Mouse (Mus musculus) right cerebral cortex, postnatal 25 days (tissue): ENCODE data around the gene Dnaja3.

Source experiments
- DNase-seq: peaks from one replicate; pipeline ENCODE4 v3.0.0; 2022

Gene Dnaja3

GRCm38 (mm10) chr16:4643670-4644419, 4.1 kb downstream of the Dnaja3 start:
- DNase-seq, result peak; percentile 81

- no peak for DNase-seq
Measured at GRCm38 (mm10) chr16:4645867-4646266, 6.1 kb downstream of the Dnaja3 start.

- DNase-seq, result no peak
Measured at GRCm38 (mm10) chr16:4646831-4647230, 7.0 kb downstream of the Dnaja3 start.

DNA sequence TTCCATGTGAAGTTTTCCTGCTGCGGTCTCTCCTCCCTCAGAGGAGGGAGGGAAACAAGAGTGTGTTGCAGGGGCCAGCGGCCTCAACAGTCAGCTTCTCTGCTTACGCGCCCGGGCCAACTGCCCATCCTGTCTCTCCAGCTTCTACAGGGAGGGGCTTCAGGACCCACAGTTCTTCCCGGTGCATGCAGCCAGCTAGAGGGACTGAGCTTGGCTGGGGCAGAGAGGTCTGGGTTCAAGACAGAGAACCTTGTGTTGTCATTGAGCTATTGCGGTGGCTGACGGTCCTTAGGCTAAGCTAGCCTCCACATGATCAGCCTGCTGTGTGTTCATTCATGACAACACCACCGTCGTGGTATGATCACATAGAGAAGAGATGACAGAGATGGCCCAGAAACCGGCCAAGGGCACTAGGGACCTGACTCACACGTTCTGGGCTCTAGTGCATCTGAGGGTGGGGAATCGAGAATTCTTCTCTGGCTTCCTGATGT, 7.9 kb downstream of the Dnaja3 start:
- no peak for DNase-seq

DNA sequence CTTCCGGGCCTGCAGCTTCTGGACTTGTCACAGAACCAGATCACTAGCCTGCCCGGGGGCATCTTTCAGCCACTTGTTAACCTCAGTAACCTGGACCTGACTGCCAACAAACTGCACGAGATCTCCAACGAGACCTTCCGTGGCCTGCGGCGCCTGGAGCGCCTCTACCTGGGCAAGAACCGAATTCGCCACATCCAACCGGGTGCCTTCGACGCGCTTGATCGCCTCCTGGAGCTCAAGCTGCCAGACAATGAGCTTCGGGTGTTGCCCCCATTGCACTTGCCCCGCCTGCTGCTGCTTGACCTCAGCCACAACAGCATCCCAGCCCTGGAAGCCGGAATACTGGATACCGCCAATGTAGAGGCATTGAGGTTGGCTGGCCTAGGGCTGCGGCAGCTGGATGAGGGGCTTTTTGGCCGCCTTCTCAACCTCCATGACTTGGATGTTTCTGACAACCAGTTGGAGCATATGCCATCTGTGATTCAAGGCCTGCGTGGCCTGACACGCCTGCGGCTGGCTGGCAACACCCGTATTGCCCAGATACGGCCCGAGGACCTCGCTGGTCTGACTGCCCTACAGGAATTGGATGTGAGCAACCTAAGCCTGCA, 8.7 kb downstream of the Dnaja3 start:
- DNase-seq, result no peak

DNA sequence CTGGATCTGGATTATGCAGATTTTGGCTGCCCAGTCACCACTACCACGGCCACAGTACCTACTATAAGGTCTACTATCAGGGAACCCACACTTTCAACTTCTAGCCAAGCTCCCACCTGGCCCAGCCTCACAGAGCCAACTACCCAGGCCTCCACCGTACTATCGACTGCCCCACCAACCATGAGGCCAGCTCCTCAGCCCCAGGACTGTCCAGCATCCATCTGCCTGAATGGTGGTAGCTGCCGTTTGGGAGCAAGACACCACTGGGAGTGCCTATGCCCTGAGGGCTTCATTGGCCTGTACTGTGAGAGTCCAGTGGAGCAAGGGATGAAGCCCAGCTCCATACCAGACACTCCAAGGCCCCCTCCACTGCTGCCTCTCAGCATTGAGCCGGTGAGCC, 9.4 kb downstream of the Dnaja3 start:
- no peak for DNase-seq

GRCm38 (mm10) chr16:4649692-4650091, 9.9 kb downstream of the Dnaja3 start:
- DNase-seq, result no peak

DNA sequence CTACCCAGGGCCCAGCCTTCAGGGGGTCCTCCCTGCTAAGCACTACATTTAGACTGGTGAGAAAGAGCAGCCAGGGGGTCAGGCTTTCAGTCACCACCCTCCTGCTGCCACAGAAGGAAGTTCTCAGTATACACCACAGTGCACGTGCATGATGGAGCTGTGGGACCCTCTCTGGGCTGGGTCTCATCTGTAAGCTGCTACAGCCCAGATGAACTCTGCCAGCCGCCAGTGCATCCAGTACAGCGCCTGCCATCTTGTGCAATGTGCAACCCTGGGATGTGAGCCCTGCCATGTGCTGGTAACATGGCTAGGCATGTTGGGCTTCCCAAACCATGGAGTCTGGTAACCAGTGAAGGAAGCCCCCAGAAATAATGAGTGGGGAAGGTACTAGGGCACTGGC, 10.4 kb downstream of the Dnaja3 start:
- no peak for DNase-seq

DNA sequence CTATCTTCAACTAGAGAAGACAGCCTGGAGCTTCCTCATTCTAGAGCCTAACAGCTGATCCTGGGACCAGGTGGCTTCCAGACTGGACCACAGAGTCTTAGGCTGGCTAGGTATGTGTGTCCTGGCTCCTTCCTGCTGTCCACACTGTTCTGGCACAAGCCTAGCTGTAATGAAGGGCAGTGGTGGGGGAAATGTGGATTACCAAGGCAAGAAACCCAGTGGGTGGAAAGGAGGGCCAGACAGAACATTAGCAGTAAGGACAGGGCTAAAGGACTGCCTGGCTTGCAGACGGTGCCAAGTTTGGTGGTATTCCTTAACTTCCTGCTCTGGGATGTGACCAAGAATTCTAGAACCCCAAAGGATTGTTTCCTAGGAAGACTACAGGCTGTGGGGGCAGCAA, 11.3 kb downstream of the Dnaja3 start:
- no peak for DNase-seq

DNA sequence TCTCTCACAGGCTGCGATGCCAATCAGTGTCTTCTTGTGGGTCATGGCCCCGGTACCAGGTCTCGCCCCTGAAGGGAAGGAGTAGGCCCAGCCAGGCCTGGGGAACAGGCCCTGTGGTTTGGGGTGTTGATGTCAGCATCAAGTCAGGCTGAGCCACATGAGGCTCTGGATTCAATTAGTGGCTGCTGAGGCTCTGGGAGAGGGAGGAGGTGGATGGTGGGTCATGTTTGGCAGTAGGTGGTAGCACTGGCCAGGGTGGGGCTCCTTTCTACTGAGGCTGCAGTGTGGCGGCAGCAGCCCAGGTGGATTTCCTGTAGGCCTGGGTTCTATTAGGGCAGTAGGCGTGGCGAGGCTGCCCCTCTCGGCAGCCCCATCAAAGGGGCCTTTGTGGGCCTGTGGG, 11.8 kb downstream of the Dnaja3 start:
- DNase-seq, result no peak

DNA sequence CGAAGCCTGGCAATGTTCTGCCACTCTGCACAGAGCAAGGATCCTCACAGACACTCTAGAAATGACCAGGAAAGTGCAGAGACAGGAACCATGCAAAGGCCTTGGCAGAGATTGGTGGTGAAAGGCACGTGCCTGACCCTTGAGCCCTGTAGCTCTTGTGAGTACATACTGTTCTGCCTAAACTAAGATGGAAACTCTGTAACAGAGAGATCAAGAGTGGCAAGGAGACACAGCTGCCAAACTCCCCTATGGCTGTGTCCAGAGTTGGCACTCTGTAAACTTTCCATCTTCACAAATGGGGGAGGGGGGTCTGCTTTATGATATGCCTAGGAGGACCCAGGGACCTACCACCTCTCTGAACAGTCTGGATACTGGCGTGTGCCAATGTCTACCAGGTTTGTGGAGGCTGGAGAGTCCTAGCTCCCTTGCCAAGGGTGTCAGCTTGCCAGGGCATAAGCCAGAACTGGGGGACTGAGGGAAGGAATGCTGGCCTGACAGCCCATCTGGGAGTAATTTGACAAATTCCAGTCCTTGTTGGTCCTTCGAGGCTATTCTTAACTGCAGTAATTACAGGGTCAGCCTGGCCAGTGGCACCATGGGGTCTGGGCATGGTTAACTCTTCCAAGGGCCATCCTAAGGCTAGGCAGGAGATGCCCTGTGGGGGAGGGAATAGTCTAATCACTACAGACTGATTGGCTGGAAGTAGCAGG, 13.1 kb downstream of the Dnaja3 start:
- DNase-seq, result no peak

- DNase-seq, result no peak
Measured at GRCm38 (mm10) chr16:4654706-4655105, 14.9 kb downstream of the Dnaja3 start.

- DNase-seq, result no peak
Measured at GRCm38 (mm10) chr16:4655251-4655734, 15.5 kb downstream of the Dnaja3 start.

DNA sequence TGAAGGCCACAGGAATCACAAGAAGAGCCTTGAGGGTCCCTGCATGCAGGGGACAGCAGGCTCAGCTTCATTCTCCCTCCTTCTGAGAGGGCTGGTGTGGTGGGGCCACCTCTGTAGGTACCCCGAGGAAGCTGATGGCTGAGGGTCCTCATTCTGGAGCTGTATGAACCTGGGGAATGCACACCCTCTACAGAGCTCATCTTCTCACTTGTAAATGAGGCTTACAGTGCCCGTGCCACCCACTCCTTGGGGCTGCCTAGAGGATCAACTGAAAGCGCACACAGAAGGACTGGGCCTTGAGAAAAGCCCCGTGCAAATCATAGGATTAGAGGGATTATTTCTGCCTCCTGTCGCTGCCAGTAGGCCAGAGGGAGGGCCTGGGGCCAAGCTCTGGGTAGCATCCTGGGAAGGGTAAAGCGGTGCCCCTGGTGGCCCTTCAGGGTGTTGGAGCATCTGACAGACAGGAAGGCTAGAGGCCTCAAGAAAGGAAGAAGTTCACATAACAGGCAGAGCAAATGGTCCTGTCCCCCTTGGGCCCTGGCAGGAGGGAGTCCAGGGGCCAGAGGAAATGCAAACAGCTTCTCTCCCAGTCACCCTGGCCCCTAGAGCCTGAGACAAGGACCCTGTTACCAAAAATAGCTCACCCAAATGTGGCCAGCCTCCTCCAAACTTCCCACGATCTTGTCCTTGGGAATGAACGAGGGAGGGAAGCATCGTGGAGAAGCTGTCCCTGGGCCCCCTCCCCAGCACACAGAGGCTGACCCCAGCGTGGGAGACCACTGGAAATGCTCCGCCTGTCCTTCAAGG, 16.2 kb downstream of the Dnaja3 start:
- DNase-seq, result no peak

DNA sequence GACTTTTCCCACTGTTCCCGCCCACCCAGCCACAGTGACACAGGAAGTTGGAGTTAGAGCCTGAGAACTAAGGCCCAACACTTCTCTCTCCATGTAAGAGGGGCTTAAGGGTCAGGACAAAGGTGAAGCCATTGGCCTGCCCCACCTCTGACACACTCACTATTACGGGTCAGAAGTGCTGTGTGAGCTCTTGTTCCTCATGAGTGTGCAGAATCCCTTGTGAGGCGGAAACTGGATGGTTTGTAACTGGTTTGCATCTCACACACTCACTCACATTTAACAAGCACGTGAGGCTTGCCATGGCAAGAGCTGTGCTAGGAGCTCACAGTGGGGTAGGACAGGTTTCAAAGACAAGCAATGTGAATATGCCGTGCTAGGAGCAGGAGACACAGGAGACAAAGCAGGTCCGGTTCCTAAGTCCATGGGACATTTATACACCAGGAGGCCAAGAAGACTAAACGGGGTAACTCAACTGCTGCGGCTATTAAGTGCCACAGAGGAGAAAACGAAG, 16.8 kb downstream of the Dnaja3 start:
- no peak for DNase-seq

GRCm38 (mm10) chr16:4658781-4659245, 19.0 kb downstream of the Dnaja3 start:
- DNase-seq, result no peak

- no peak for DNase-seq
Measured at GRCm38 (mm10) chr16:4659326-4659725, 19.5 kb downstream of the Dnaja3 start.

DNA sequence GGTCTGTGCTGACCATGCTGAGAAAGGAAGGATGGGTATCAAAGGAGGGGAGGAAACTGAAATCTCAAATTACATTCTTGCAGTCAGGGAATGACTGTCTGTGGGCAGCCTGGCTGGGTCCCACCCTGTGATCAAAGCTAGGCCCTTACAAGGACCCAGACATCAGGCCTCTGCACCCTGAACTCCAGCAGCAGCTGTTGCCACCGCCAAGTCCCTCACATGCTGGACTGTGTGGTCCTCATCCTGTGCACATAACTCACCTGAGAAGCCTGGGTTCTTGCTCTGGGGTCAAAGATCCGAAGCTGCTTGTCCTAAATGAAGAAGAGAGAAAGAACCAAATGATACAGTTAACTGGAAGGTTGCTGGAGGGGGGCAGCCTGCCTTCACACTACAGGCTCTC, 21.8 kb downstream of the Dnaja3 start:
- DNase-seq, result no peak

GRCm38 (mm10) chr16:4663806-4664205, 24.0 kb downstream of the Dnaja3 start:
- no peak for DNase-seq

DNA sequence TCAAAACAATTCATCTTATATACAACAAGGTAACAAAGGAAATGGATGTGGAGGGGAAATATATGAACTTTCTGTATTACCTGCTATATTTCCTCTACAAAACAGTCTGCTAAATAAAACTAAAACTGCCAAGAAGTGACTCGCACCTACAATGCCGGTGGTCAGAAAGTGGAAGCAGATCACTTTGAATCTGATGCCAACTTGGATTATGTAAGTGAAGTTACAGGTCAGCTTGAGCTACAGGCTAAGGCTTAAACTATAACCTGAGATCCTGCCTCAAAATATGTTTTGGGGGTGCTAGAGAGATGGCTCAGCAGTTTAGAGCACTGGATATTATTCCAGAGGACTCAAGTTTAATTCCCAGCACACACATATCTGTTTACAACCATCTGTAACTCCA, 25.9 kb downstream of the Dnaja3 start:
- DNase-seq, result no peak

DNA sequence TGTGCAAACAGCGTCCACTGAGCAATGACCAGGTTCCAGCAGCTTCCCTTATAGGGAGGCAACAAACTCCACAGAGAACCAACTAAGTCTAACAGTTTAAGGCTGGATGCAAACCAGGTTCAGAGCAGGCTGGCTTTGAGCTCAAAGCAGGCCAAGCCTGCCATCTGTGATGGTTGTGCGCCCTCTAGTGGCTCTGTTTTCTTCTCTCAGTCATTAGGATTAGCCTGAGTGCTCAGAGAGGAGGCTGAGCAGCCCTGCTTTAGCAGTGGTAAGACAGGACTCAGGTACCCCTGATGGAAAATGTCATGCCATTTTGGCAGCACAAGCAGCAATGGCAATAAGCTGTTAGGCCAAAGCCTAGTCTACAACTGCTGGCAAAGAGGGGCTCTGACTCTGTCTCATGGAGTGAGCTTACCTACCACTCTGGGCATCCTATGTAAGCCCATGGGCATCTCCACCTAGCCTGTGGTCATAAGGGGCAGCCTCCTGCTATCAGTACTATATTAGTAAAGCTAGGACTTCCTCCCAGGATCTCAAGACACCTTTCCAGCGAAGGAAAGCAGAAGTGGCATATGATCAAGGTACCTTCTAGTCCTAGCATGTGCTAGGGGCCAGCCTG, 27.5 kb downstream of the Dnaja3 start:
- peak; percentile 75 for DNase-seq

GRCm38 (mm10) chr16:4670317-4670716, 30.5 kb downstream of the Dnaja3 start:
- no peak for DNase-seq
